Mouse (Mus musculus) brown adipose tissue, adult 24 weeks (tissue): Measurements from ENCODE around the gene Cntnap2. TPM values are rescaled to one million over a fixed set of nuclear protein-coding genes. Genes with fewer than 3 reads are reported as not detected.

Source experiments
- H3K27ac ChIP-seq: fragments of 200-500 bp; replicated peaks from 2 replicates; pipeline ENCODE4 v1.5.1; 2012; ENCODE audit warnings: low read depth, mild to moderate bottlenecking, low read length
- H3K4me1 ChIP-seq: fragments of 200-500 bp; 2 replicates; pipeline ENCODE4 v1.6.1; 2012; ENCODE audit warnings: low read length, mixed read lengths; ENCODE audit not compliant: control insufficient read depth, insufficient read depth, insufficient read length
- H3K4me3 ChIP-seq: fragments of 200-500 bp; 2 replicates; pipeline ENCODE4 v1.5.1; 2012; ENCODE audit warnings: low read depth, mild to moderate bottlenecking, low read length, moderate library complexity; ENCODE audit not compliant: insufficient read depth
- polyA plus RNA-seq: library from polyadenylated mRNA; stranded (reverse); fragments of >200 nt; gene quantifications from 2 replicates; pipeline ENCODE4 v1.2.4, GENCODE M21; 2012; ENCODE audit not compliant: missing spikeins, insufficient read depth, insufficient read length

The Cntnap2 gene
- polyA plus RNA-seq, 1 experiment = not detected

- Histone ChIP-seq H3K4me1 (no peaks in the 10 kb centered on the region), H3K4me3 (no peak overlapping the region), H3K27ac (no peak overlapping the region)
Measured at GRCm38 (mm10) chr6:45244680-45245079, 185.5 kb downstream of the Cntnap2 start.

GRCm38 (mm10) chr6:45258047-45258446 lies 198.9 kb downstream of the Cntnap2 start:
- H3K4me3 ChIP-seq = no peak overlapping the region
- H3K27ac ChIP-seq = no peak overlapping the region
- H3K4me1 ChIP-seq = no peaks in the 10 kb centered on the region

DNA sequence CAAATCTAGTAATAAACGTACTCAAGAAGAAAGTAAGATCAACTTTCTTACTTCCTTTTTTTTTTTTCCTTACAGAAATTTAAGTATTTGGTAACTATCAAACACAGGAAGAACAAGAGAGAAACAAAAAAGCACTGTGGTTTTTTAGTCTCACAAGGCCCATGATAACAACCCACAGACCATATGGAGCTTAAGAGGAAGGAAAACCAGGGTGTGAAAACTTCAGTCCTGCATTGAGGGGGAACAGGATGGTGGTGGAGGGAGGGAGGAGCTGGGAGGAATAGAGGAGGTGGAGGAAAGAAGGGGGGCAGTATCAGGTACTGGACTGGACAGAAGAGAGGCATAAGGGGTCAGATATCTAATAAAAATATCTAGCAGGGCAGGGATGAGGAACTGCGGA lies 212.4 kb downstream of the Cntnap2 start:
- H3K4me1 ChIP-seq = no peaks in the 10 kb centered on the region
- no peak overlapping the region for H3K27ac ChIP-seq
- no peak overlapping the region for H3K4me3 ChIP-seq

DNA sequence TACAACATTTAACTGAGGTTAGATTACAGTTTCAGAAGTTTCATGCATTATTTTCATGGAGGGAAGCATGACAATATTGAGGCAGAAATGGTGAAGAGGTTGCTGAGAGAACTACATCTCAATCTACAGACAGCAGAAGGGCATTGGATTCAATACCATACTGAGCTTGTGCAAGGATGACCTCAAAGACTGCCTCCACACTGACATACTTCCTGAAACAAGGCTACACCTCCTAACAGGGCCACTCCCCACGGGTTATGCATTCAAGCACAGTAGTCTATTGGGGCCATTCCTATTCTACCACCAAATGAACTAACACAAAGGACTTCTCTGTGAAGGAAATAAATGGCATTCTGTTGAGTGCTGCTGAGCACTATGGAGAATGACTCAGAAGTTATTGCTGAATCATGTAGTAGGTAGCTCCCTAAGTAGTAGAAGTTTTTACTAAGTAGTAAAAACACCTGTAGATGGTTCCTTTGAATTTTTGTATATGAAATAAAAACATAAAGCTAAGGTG lies 214.2 kb downstream of the Cntnap2 start:
- no peak overlapping the region for H3K4me3 ChIP-seq
- no peak overlapping the region for H3K27ac ChIP-seq
- H3K4me1 ChIP-seq = no peaks in the 10 kb centered on the region

DNA sequence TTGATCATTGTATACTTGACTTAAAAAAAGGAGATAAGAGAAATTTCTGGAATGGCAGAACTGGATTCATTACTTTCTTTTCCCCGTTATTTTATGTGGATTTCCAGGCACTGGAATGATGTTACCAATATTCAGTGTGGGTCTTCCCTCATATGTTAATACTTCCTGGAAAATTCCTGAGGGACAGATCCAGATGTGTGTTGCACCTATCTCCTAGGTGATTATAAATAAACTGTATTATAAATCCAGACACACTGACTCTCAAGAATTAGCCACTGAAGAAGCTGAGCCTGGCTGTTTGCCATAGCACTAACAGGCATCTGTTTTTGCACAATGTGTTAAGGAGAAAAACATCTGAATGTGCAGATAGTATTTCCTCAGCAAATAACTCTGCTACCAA lies 231.0 kb downstream of the Cntnap2 start:
- H3K4me1 ChIP-seq = no peaks in the 10 kb centered on the region
- H3K27ac ChIP-seq = no peak overlapping the region
- H3K4me3 ChIP-seq = no peak overlapping the region

DNA sequence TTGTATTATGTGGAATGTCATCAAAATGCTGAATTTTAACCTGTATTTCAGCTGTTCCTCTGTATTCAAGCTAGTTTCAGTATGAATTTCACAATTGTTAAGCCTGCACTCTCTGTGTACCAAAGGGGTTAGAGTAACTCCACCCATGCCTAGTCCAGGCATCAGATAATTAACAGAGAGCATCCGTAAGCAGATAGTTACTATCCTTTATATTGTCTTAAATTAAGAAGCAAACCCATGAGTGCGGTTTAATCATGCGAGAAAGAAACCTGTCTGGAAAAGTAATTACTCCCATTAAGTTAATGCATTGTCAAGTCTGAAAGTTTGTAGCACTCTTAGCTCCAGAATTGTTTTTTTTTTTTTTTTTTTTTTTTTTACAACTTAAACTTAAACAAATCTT lies 258.3 kb downstream of the Cntnap2 start:
- no peak overlapping the region for H3K27ac ChIP-seq
- no peak overlapping the region for H3K4me3 ChIP-seq
- H3K4me1 ChIP-seq = no peaks in the 10 kb centered on the region

DNA sequence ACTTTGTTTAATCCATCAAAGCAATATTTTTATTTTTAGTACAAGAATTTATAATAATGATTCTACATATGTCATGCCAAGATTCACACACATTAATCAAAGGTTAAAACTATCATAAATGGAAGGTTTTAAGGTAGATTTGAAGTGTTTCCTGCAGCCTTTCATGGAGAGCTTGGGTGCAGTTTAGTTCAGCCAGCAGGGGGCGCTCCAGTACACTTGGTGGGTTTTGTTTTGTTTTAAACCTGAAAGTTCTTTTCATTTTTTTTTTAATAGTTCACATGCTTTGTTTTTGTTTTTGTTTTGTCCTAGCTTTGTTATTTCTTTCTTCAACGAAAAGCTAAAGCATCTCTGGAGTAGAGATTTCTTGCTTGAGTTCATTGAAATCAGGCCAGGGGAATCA lies 264.3 kb downstream of the Cntnap2 start:
- Histone ChIP-seq H3K4me3 (no peak overlapping the region), H3K4me1 (no peaks in the 10 kb centered on the region), H3K27ac (no peak overlapping the region)

DNA sequence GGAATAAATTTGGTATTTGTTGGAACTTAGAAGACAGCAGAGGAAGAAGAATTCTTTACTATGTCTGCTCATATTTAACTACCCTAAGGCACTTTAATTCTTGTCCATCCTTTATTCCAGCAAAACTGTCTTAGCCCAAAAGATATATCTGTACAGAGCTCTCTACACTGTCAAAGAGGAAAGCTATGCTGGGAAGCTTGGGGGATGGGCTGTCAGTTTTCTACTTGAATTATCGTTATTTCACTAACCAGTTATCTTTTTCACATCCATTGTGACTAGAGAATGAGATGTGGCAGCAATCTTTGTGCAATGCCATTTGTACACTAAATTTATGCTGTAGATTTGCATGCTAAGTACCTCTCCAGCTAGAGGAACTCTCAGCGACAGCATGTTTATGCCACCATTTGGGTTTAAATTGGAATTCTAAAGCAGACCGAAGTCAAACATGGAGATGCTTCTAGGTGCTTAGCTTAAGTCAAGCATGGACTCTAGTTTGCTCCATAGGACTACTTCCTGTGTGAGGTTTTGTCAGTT lies 268.9 kb downstream of the Cntnap2 start:
- H3K4me1 ChIP-seq = no peaks in the 10 kb centered on the region
- no peak overlapping the region for H3K27ac ChIP-seq
- no peak overlapping the region for H3K4me3 ChIP-seq

GRCm38 (mm10) chr6:45345396-45345795 lies 286.2 kb downstream of the Cntnap2 start:
- no peaks in the 10 kb centered on the region for H3K4me1 ChIP-seq
- no peak overlapping the region for H3K4me3 ChIP-seq
- no peak overlapping the region for H3K27ac ChIP-seq

DNA sequence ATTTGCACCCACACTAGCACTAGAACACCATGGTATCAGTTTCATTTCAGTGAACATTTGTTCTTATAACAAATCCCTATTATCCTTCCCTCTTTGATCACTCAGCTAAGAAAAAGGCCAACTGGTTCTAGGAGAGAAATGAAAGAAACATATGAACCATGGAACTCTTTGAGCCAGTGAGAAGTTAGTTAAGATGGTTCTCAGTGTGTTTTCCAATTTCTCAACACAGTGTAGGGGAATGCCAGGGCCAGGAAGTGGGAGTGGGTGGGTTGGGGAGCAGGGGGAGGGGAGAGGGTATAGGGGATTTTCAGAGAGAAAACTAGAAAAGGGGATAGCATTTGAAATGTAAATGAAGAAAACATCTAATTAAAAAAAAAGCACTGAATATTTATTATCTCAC lies 286.8 kb downstream of the Cntnap2 start:
- Histone ChIP-seq H3K27ac (no peak overlapping the region), H3K4me3 (no peak overlapping the region), H3K4me1 (no peaks in the 10 kb centered on the region)

DNA sequence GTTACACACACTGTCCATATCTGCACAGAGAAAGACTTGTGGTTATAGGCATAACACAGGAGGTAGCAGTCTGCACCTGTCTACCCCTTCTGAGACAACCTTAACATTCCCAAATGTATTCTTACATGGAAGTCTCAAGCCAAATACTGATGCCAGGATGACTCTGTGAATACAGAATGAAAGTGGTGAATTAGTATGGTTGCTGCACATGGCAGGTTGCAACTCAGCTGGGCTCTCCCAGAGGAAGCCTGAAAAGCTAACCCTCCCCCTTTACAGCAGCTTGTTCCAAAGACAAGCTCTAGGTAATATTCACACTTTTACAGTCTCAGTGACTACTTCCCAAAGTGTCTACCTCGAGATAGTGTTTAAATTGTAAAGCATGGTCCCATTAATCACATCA lies 307.3 kb downstream of the Cntnap2 start:
- H3K27ac ChIP-seq = no peak overlapping the region
- H3K4me1 ChIP-seq = no peaks in the 10 kb centered on the region
- H3K4me3 ChIP-seq = no peak overlapping the region

DNA sequence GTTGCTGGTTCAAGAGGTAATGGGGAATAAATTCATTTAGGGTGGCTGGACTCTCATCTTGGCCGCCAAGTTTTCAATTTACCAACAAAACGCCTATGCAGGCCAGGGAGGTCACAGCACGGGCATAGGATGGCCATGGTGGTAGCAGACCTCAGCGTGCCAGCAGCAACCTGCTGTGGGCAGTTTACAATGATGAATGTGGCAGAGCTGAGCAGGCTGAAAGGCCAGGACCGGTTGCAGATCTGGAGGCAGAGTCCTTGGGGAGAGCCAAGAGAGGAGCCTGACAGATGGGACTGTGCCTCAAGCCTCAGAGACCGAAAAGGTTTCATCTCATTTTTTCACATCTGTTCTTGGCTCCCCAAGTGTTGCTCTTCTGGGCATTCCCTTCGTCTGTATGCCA lies 322.0 kb downstream of the Cntnap2 start:
- no peak overlapping the region for H3K27ac ChIP-seq
- no peak overlapping the region for H3K4me3 ChIP-seq
- H3K4me1 ChIP-seq = no peaks in the 10 kb centered on the region

DNA sequence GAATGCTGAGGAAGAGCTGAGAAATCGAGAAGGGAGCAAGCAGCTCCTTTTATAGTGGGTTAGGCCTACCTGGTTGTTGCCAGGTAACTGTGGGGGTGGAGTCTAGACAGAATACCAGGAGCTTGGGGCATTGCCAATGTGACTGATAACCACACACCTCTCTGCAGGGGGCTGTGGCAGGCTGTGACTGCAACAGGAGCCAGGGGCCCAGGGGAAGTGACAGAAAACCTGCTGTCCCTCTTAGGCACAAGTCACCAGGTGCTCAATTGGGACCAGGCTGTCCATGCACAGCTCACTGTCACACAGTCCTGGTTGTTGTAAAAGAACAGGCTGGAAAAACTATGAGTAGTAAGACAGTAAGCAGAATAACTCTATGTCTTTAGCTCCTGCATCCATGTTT lies 329.9 kb downstream of the Cntnap2 start:
- Histone ChIP-seq H3K4me3 (no peak overlapping the region), H3K4me1 (no peaks in the 10 kb centered on the region), H3K27ac (no peak overlapping the region)

- Histone ChIP-seq H3K4me1 (no peaks in the 10 kb centered on the region), H3K27ac (no peak overlapping the region), H3K4me3 (no peak overlapping the region)
Measured at GRCm38 (mm10) chr6:45413629-45414028, 354.5 kb downstream of the Cntnap2 start.

DNA sequence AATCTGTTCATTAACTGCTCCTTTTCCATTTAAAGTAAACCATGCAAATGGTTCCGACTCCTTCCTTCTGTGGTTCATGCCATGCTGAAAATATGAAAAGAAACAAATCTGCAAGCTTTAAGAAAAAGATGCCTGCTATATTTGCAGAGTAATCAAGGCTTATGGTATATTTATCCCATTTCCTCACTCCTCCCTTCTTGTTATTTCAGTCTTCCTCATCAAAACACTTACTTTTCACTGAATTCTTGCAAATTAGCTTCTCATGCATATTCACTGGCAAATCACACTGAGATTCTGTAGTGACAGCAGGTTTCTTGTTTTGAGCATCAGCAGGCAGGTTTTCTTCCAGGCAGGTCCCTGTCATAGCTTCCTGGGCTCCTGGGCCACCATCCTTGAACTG lies 396.3 kb downstream of the Cntnap2 start:
- no peak overlapping the region for H3K27ac ChIP-seq
- no peaks in the 10 kb centered on the region for H3K4me1 ChIP-seq
- no peak overlapping the region for H3K4me3 ChIP-seq

GRCm38 (mm10) chr6:45518221-45518620 lies 459.1 kb downstream of the Cntnap2 start:
- no peak overlapping the region for H3K27ac ChIP-seq
- H3K4me1 ChIP-seq = no peaks in the 10 kb centered on the region
- H3K4me3 ChIP-seq = no peak overlapping the region

DNA sequence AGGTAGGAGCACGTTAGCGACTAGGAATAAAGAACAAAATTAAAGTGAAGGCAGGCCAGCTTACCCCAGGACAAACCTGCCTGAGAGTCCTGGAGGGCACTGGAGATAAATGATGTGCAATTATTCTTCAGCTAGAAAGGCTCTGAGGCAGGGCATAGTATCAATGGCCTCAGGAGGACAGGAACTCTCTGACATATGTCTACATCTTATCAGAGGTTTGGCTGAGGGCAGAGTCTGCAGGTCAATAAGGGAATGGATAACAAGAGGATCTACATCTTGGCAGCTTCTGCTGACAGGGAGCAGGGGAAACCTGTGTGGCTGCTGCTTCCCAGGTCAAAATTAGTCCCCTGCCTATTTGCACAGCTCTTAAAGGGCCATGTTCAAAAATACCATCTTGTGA lies 477.8 kb downstream of the Cntnap2 start:
- H3K4me1 ChIP-seq = no peaks in the 10 kb centered on the region
- H3K4me3 ChIP-seq = no peak overlapping the region
- H3K27ac ChIP-seq = no peak overlapping the region
